11 mouse cellular contexts compared by ENCODE assay signal in genomic region chr3:36942108-36942507, GRCm38 (mm10).
DNase-seq lines count a peak whose midpoint lies in the region; ATAC-seq and TF ChIP-seq lines count a peak whose summit lies in the region.
"Had no signal": no experiment of that assay in that cellular context is flagged by ENCODE, and none has a peak within 500 bp of the region (broad histone marks: within the 10 kb centered on the region; RNA-seq: fewer than 3 reads in every experiment).

No protein-coding gene starts in this region.

- H3K4me3 ChIP-seq in gastrocnemius, adult 2 months, result no peak overlapping the region
- H3K4me3 ChIP-seq in neural tube, embryonic 15.5 days (replicated peaks), result no peak overlapping the region

- no peak overlapping the region for H3K9ac ChIP-seq in neural tube, embryonic 15.5 days (replicated peaks)

- no peak overlapping the region for H3K27ac ChIP-seq in gastrocnemius, adult 2 months
- H3K27ac ChIP-seq in neural tube, embryonic 15.5 days (replicated peaks), result no peak overlapping the region

- H3K4me1 ChIP-seq in neural tube, embryonic 15.5 days, result no peaks in the 10 kb centered on the region

- ATAC-seq in neural tube, embryonic 15.5 days (ENCODE audit: low FRiP score), result 0 out of 2 replicates have a peak, but pooled peaks have one; percentile 31
- no peak for ATAC-seq in inflammation-experienced regulatory T-cells, adult 6 months

- peak; percentile 39 for DNase-seq in gastrocnemius, adult 2 months
- DNase-seq in gastrocnemius, postnatal 25 days, result no peak
- no peak for DNase-seq in neural tube, embryonic 10.5 days (ENCODE audit: extremely low spot score, low spot score)
- DNase-seq in fibroblast of lung, adult 2 months (ENCODE audit: low read depth), result peak; percentile 44
- DNase-seq in skeletal muscle tissue, adult 2 months (ENCODE audit: low read depth, low spot score), result peak; percentile 43
- DNase-seq in thymus, postnatal 4 days, result no peak
- DNase-seq: kidney, adult 18-20 months; left cerebral cortex, postnatal 4 days; right cerebral cortex, adult 18-20 months had no signal

- H3K27me3 ChIP-seq in neural tube, embryonic 15.5 days (replicated peaks), result no peaks in the 10 kb centered on the region

- peaks cover 20% of the 10 kb centered on the region for H3K36me3 ChIP-seq in neural tube, embryonic 15.5 days

- no peak for TF ChIP-seq CTCF in gastrocnemius, adult 2 months (IDR thresholded peaks at IDR 0.05)

- no peaks in the 10 kb centered on the region for H3K9me3 ChIP-seq in neural tube, embryonic 15.5 days (replicated peaks)

- intact Hi-C loops in gastrocnemius, adult 2 months (cut with DNase I), result no loop called here

- no peak overlapping the region for H3K4me2 ChIP-seq in neural tube, embryonic 15.5 days

- 62% methylated on average over 6 of the region's 6 CpGs for WGBS in neural tube, embryonic 15.5 days

Comparison
In these comparisons a context has a peak if more than half of its experiments do, and no peak if none do; other contexts are left out.
1. DNase-seq: peak in gastrocnemius, adult 2 months (single experiment), fibroblast of lung, adult 2 months (single experiment) and skeletal muscle tissue, adult 2 months (single experiment); none in gastrocnemius, postnatal 25 days (single experiment), neural tube, embryonic 10.5 days (single experiment) and thymus, postnatal 4 days (single experiment).